Mouse (Mus musculus): ENCODE data around the gene Xylt1. TPM values are rescaled to one million over a fixed set of nuclear protein-coding genes. Genes with fewer than 3 reads are reported as not detected.

Gene Xylt1
- polyA plus RNA-seq, 1 experiment from 2014 or later: 1.6 TPM

DNA sequence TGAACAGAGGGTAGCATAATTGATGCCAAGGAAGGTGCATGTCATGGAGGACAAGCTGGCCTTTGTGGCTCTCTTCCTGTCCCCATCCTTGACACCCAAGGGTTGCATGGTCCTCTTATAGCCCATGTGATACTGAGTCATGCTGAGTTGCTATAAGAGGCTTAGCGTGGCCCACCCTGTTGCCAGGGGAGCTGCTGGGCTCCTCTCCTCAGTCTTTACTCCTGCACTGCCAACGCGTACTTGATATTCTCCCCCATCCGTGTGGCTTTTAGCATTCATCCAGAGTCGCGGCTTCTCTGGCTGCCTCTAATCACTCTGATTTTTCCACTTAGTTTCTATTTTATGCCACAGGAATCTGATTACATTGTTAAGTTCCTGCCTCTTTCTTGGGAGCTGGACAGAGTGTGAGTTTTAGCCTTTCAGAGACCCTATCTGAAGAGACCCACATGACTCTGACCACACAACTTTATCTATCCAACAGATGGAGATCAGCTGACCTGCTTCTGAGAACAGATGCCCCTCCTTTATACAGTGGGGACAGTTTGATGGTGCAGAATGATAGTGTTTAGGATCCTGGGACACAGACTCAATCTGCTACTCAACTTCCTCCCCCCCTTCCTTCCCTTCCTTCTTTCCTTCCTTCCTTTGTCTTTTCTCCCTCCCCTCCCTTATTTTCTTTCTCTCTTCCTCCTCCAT, 206.6 kb downstream of the Xylt1 start:
- no peaks in the 10 kb centered on the region for H3K27me3 ChIP-seq (replicated peaks; ENCODE audit: control insufficient read depth, insufficient read depth, low read length)
- no peaks in the 10 kb centered on the region for H3K36me3 ChIP-seq (ENCODE audit: control insufficient read depth, insufficient read depth, low read length)
- no peak for ATAC-seq (replicated peaks; ENCODE audit: low FRiP score, low TSS enrichment, low read depth)
- no peaks in the 10 kb centered on the region for H3K9me3 ChIP-seq (ENCODE audit: control insufficient read depth, low read length)
- H3K4me3 ChIP-seq (ENCODE audit: low read depth, low read length): no peak overlapping the region
- WGBS: 90% methylated on average over 6 of the region's 6 CpGs
- H3K4me2 ChIP-seq (ENCODE audit: low read length): no peak overlapping the region
- no peak overlapping the region for H3K27ac ChIP-seq (ENCODE audit: low read depth)
- no peak overlapping the region for H3K9ac ChIP-seq (ENCODE audit: low read length)
- DNase-seq (ENCODE audit: low spot score): no peak
- H3K4me1 ChIP-seq (replicated peaks; ENCODE audit: control insufficient read depth, insufficient read depth, low read length): no peaks in the 10 kb centered on the region

DNA sequence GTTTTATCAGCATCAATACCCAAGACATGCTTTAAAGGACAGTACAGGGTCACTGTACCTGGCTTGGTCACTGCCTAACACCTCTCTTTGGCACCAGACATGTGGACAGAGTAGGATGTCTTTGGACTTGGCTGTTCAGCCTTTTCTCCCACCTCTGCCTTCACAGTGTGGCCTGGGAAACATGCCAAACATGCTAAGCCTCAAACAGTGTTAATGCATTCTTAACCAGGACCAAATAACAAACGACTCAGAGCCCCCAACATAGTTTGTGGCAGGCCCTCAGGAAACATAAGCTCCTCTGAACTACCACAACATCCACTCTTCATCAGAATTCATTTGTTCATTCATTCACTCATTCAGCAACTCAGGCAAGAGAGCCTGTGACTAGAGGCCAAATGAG, 207.6 kb downstream of the Xylt1 start:
- Histone ChIP-seq H3K36me3 (ENCODE audit: control insufficient read depth, insufficient read depth, low read length) (peaks cover under 1% of the 10 kb centered on the region; the same call in 1 of the 2 replicates), H3K27me3 (replicated peaks; ENCODE audit: control insufficient read depth, insufficient read depth, low read length) (no peaks in the 10 kb centered on the region), H3K4me2 (ENCODE audit: low read length) (no peak overlapping the region), H3K9me3 (ENCODE audit: control insufficient read depth, low read length) (no peaks in the 10 kb centered on the region), H3K9ac (ENCODE audit: low read length) (no peak overlapping the region), H3K27ac (ENCODE audit: low read depth) (no peak overlapping the region), H3K4me1 (replicated peaks; ENCODE audit: control insufficient read depth, insufficient read depth, low read length) (no peaks in the 10 kb centered on the region), H3K4me3 (ENCODE audit: low read depth, low read length) (no peak overlapping the region)
- ATAC-seq (replicated peaks; ENCODE audit: low FRiP score, low TSS enrichment, low read depth) (no peak), DNase-seq (ENCODE audit: low spot score) (no peak)
- WGBS: 41% methylated on average over 1 of the region's 1 CpGs

DNA sequence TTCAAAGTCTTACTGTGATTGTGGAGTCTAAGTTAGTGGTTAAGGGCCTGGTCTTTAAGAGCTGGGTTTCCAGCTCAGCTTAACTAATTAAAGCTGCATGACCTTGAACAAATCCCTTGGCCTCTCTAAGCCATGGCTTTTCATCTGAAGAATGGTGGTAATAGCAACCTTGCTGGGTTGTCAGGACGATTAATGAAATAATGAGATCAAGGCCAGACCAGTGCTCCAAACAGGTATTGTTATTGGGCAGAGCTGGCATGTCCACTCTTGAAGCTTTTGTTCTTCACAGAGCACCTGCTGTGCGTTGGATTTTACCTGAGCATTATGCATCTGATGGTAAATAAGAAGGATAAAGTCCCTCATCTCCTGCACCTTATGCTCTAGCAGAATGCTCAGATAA, 208.6 kb downstream of the Xylt1 start:
- ATAC-seq (replicated peaks; ENCODE audit: low FRiP score, low TSS enrichment, low read depth) (no peak), DNase-seq (ENCODE audit: low spot score) (no peak)
- H3K4me2 ChIP-seq (ENCODE audit: low read length): no peak overlapping the region
- no peaks in the 10 kb centered on the region for H3K9me3 ChIP-seq (ENCODE audit: control insufficient read depth, low read length)
- no peaks in the 10 kb centered on the region for H3K27me3 ChIP-seq (replicated peaks; ENCODE audit: control insufficient read depth, insufficient read depth, low read length)
- no peak overlapping the region for H3K27ac ChIP-seq (ENCODE audit: low read depth)
- H3K4me3 ChIP-seq (ENCODE audit: low read depth, low read length): no peak overlapping the region
- no peaks in the 10 kb centered on the region for H3K4me1 ChIP-seq (replicated peaks; ENCODE audit: control insufficient read depth, insufficient read depth, low read length)
- H3K36me3 ChIP-seq (ENCODE audit: control insufficient read depth, insufficient read depth, low read length): peaks cover 4% of the 10 kb centered on the region; the same call in 1 of the 2 replicates
- H3K9ac ChIP-seq (ENCODE audit: low read length): no peak overlapping the region
- 81% methylated on average over 2 of the region's 2 CpGs for WGBS

DNA sequence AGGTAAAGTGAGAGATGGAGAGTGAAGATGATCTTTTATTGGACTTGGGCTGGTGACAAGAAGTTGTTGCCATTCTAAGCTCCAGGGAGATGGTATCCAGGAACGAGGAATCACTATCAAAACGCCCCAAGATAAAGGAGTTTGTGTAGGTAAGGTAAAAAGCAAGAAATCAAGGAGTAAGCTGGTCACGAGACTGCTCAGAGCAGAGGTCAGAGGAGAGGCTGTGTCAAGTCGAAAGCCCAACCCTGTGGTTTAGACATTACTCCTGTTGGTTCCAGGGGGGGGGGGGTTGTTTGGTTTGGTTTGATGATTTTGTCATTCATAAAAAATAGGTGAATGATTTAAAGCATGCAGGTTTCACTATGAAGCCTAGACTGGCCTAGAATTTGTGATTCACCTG, 209.0 kb downstream of the Xylt1 start:
- H3K9me3 ChIP-seq (ENCODE audit: control insufficient read depth, low read length): no peaks in the 10 kb centered on the region
- H3K36me3 ChIP-seq (ENCODE audit: control insufficient read depth, insufficient read depth, low read length): peaks cover 4% of the 10 kb centered on the region; the same call in 1 of the 2 replicates
- H3K4me2 ChIP-seq (ENCODE audit: low read length): no peak overlapping the region
- ATAC-seq (replicated peaks; ENCODE audit: low FRiP score, low TSS enrichment, low read depth) (no peak), DNase-seq (ENCODE audit: low spot score) (no peak)
- H3K4me3 ChIP-seq (ENCODE audit: low read depth, low read length): no peak overlapping the region
- WGBS: 73% methylated on average over 4 of the region's 4 CpGs
- no peak overlapping the region for H3K27ac ChIP-seq (ENCODE audit: low read depth)
- no peak overlapping the region for H3K9ac ChIP-seq (ENCODE audit: low read length)
- 0 out of 2 replicates have a peak, but pooled peaks cover under 1% of the 10 kb centered on the region for H3K4me1 ChIP-seq (replicated peaks; ENCODE audit: control insufficient read depth, insufficient read depth, low read length)
- no peaks in the 10 kb centered on the region for H3K27me3 ChIP-seq (replicated peaks; ENCODE audit: control insufficient read depth, insufficient read depth, low read length)

DNA sequence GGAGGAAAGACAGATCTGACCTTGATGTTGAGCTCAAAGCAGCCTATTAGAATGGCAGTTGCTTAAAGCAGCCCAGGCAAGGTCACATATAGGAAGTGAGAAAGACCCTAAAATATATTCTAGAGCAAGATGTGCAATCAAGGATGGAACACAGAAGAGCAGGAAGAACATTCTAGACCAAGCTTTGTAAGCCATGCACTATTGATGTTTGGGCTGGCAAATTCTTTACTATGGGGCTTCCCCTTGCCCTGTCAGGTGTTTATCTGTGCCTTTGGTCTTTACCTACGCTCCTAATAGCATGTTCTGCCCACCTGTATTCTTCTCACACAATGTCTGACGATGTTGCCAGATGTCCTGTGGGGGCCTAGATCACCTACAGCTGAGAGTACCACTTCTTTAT, 213.4 kb downstream of the Xylt1 start:
- Histone ChIP-seq H3K9me3 (ENCODE audit: control insufficient read depth, low read length) (no peaks in the 10 kb centered on the region), H3K27me3 (replicated peaks; ENCODE audit: control insufficient read depth, insufficient read depth, low read length) (no peaks in the 10 kb centered on the region), H3K4me3 (ENCODE audit: low read depth, low read length) (no peak overlapping the region), H3K36me3 (ENCODE audit: control insufficient read depth, insufficient read depth, low read length) (peaks cover 4% of the 10 kb centered on the region; the same call in 1 of the 2 replicates), H3K4me1 (replicated peaks; ENCODE audit: control insufficient read depth, insufficient read depth, low read length) (0 out of 2 replicates have a peak, but pooled peaks cover 3% of the 10 kb centered on the region), H3K9ac (ENCODE audit: low read length) (no peak overlapping the region), H3K27ac (ENCODE audit: low read depth) (no peak overlapping the region), H3K4me2 (ENCODE audit: low read length) (no peak overlapping the region)
- no peak for DNase-seq (ENCODE audit: low spot score)
- no peak for ATAC-seq (replicated peaks; ENCODE audit: low FRiP score, low TSS enrichment, low read depth)
- WGBS: 89% methylated on average over 2 of the region's 2 CpGs

DNA sequence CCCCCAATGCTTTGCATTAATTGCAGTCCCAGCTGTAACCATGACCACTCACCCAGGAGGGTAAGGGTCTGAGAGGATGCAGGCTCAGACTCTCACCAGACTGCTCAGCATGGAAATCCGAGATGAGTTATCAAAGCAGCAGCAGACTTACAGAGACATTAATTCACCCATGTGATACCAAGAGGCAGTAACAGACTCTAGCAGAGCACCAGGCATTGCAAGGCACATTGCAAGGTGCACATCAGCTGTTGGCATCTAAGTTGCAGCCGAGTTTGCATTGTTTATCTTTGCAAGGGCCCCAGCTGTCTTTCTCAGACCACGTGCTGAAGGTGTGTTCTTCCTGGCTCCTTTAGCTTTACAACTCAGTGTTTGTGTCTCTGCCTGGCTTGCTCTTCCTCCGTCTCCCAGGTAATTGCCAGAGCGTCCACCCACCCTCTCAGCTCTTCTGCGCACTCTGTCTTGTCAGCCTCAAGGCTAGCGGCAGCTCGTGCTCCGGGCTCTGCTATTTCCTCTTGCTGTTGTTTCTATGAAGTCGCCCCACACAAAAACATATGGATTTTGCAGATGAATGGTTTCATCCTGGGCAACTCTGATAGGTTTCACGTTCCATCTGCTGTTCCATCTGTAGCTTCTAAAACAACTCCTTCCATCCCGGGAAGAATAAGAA, 214.4 kb downstream of the Xylt1 start:
- 43% methylated on average over 12 of the region's 12 CpGs for WGBS
- ATAC-seq (replicated peaks; ENCODE audit: low FRiP score, low TSS enrichment, low read depth): no peak
- Histone ChIP-seq H3K36me3 (ENCODE audit: control insufficient read depth, insufficient read depth, low read length) (peaks cover 4% of the 10 kb centered on the region; the same call in 1 of the 2 replicates), H3K27ac (ENCODE audit: low read depth) (no peak overlapping the region), H3K4me3 (ENCODE audit: low read depth, low read length) (no peak overlapping the region), H3K27me3 (replicated peaks; ENCODE audit: control insufficient read depth, insufficient read depth, low read length) (no peaks in the 10 kb centered on the region), H3K9ac (ENCODE audit: low read length) (no peak overlapping the region), H3K4me1 (replicated peaks; ENCODE audit: control insufficient read depth, insufficient read depth, low read length) (0 out of 2 replicates have a peak, but pooled peaks cover 3% of the 10 kb centered on the region), H3K4me2 (ENCODE audit: low read length) (no peak overlapping the region), H3K9me3 (ENCODE audit: control insufficient read depth, low read length) (no peaks in the 10 kb centered on the region)
- DNase-seq (ENCODE audit: low spot score): no peak

DNA sequence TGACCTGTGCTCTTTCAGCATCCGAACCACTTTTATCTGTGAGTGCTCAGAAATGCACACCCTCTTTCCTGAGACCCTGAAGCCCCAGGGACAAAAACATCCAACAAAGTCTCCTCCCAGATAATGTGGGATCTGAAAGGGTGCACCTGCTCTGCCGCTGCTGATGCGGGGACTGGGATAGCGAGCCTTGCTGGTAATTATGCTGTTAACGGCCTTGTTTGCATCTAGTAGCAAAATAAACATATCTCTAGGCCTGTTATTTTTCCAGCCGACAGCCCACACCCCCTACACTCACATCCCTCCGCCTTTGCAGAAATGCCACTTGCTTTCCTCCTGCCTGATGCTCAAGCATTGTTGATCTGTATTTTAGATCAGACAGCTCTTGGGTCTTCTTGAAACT, 219.7 kb downstream of the Xylt1 start:
- no peak for DNase-seq (ENCODE audit: low spot score)
- no peaks in the 10 kb centered on the region for H3K36me3 ChIP-seq (ENCODE audit: control insufficient read depth, insufficient read depth, low read length)
- no peak overlapping the region for H3K27ac ChIP-seq (ENCODE audit: low read depth)
- no peak overlapping the region for H3K9ac ChIP-seq (ENCODE audit: low read length)
- WGBS: 23% methylated on average over 7 of the region's 7 CpGs
- no peak overlapping the region for H3K4me3 ChIP-seq (ENCODE audit: low read depth, low read length)
- ATAC-seq (replicated peaks; ENCODE audit: low FRiP score, low TSS enrichment, low read depth): no peak
- H3K4me2 ChIP-seq (ENCODE audit: low read length): no peak overlapping the region
- no peaks in the 10 kb centered on the region for H3K4me1 ChIP-seq (replicated peaks; ENCODE audit: control insufficient read depth, insufficient read depth, low read length)
- no peaks in the 10 kb centered on the region for H3K9me3 ChIP-seq (ENCODE audit: control insufficient read depth, low read length)
- no peaks in the 10 kb centered on the region for H3K27me3 ChIP-seq (replicated peaks; ENCODE audit: control insufficient read depth, insufficient read depth, low read length)

DNA sequence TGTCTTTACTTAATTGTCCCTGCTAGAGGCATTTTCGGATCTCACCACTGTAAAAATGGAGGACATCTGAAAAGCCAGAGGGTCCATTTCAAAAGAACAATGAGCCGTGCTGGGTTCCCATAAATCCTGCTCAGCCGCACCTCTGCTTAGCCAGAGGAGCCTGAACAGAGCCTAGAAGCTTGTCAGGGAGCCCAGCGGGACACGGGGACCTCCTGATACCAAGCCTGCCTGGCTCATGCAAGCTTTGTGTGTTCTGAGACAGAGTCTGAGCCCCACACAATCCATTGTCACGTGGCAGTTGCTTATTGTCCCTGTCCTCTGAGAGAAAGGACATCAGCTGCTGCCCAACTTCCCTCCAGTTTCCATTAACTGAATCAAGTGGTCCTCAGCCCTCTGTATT, 229.7 kb downstream of the Xylt1 start:
- Histone ChIP-seq H3K4me3 (ENCODE audit: low read depth, low read length) (no peak overlapping the region), H3K9ac (ENCODE audit: low read length) (no peak overlapping the region), H3K36me3 (ENCODE audit: control insufficient read depth, insufficient read depth, low read length) (no peaks in the 10 kb centered on the region), H3K9me3 (ENCODE audit: control insufficient read depth, low read length) (no peaks in the 10 kb centered on the region), H3K4me2 (ENCODE audit: low read length) (no peak overlapping the region), H3K27me3 (replicated peaks; ENCODE audit: control insufficient read depth, insufficient read depth, low read length) (no peaks in the 10 kb centered on the region), H3K27ac (ENCODE audit: low read depth) (no peak overlapping the region), H3K4me1 (replicated peaks; ENCODE audit: control insufficient read depth, insufficient read depth, low read length) (0 out of 2 replicates have a peak, but pooled peaks cover 4% of the 10 kb centered on the region)
- WGBS: 72% methylated on average over 6 of the region's 6 CpGs
- no peak for DNase-seq (ENCODE audit: low spot score)
- no peak for ATAC-seq (replicated peaks; ENCODE audit: low FRiP score, low TSS enrichment, low read depth)
